Mouse (Mus musculus): ENCODE data around the gene Cyp2u1. TPM values are rescaled to one million over a fixed set of nuclear protein-coding genes. Genes with fewer than 3 reads are reported as not detected.
A peak's percentile ranks its signal among the peaks of the same experiment; 100 is the strongest.

The Cyp2u1 gene
- polyA plus RNA-seq, 1 experiment from 2014 or later: 1.9 TPM

DNA sequence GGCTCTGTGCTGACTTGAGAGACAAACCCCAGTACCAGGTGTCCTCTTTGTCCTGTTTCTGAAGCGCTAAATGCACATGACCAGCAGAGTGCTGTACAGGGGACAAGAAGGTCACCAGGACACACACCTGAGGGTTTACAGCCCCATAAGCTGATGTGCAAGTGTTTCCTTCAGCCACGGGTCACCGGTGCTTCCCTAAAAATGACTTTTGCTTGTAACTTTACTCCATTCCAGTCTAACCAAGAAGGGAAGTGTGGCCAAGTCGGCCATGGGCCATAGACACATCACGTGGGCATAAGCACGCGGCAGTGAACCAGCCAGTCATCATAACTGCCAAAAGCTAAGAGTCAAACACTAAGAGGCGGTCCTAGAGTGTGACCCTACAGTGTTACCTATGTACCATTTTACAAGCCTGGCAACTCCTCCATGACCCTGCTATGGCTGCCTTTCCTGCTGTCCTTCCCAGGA lies 56.4 kb downstream of the Cyp2u1 start:
- Histone ChIP-seq H3K36me3 (ENCODE audit: control insufficient read depth, insufficient read depth, low read length) (peaks cover 17% of the 10 kb centered on the region), H3K4me1 (replicated peaks; ENCODE audit: control insufficient read depth, insufficient read depth) (no peaks in the 10 kb centered on the region), H3K9ac (ENCODE audit: low read length) (no peak overlapping the region), H3K4me3 (ENCODE audit: low read depth, low read length) (no peak overlapping the region), H3K4me2 (replicated peaks; ENCODE audit: low read depth) (no peak overlapping the region), H3K27ac (replicated peaks) (no peak overlapping the region), H3K9me3 (ENCODE audit: control insufficient read depth, low read length) (no peaks in the 10 kb centered on the region), H3K27me3 (ENCODE audit: control insufficient read depth, insufficient read depth, low read length) (no peaks in the 10 kb centered on the region)
- ATAC-seq (ENCODE audit: low FRiP score, low TSS enrichment): no peak
- no peak for DNase-seq (ENCODE audit: low spot score)
- TF ChIP-seq CTCF (IDR thresholded peaks at IDR 0.05; ENCODE audit: low read depth) (no peak), EP300 (optimal IDR thresholded peaks at IDR 0.05) (no peak)
- 92% methylated on average over 8 of the region's 8 CpGs for WGBS

DNA sequence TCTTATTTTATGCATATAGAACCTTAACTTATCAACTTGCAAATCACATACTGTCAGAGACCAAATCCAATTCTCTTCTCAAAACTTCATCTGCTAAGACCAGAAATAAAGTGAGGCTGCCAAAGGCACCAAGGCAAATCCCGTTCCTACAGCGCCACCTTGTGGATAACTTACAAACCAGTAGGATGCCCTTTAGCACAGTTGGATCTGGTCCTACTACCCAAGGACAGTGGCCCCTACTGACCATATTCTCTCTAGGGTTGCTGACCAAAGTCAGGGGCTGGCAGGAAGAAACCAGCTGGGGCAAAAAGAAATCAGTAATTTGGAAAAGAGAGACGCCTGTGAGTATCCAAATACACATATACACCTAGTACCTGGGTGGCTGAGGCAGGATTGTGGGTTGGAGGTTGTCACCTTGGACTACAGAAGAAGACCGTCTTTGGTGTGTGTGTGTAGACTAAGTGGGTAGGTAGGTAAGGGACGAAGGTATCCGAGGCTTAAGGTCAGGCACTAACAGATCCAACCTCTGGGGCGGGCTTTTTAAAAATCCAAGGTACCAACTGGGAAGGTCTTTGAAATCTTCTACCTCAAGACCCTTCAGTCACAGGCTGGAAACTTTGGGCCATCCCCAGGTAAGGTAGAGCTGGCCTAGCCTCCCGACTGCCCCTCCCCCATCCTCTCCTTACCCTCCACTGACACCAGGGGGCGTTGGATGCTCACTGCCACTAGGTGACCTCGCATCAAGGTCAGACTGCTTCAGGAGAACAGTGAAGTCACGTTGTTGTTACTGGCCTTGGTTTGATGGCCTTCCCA lies 57.1 kb downstream of the Cyp2u1 start:
- DNase-seq (ENCODE audit: low spot score) (peak; percentile 69), ATAC-seq (ENCODE audit: low FRiP score, low TSS enrichment) (peak; percentile 51)
- Histone ChIP-seq H3K9me3 (ENCODE audit: control insufficient read depth, low read length) (no peaks in the 10 kb centered on the region), H3K27ac (replicated peaks) (no peak overlapping the region), H3K36me3 (ENCODE audit: control insufficient read depth, insufficient read depth, low read length) (peaks cover 17% of the 10 kb centered on the region), H3K4me1 (replicated peaks; ENCODE audit: control insufficient read depth, insufficient read depth) (no peaks in the 10 kb centered on the region), H3K9ac (ENCODE audit: low read length) (no peak overlapping the region), H3K27me3 (ENCODE audit: control insufficient read depth, insufficient read depth, low read length) (no peaks in the 10 kb centered on the region), H3K4me3 (ENCODE audit: low read depth, low read length) (no peak overlapping the region), H3K4me2 (replicated peaks; ENCODE audit: low read depth) (no peak overlapping the region)
- WGBS: 57% methylated on average over 11 of the region's 11 CpGs
- peak; percentile 92 for TF ChIP-seq CTCF (IDR thresholded peaks at IDR 0.05; ENCODE audit: low read depth)
- TF ChIP-seq EP300 (optimal IDR thresholded peaks at IDR 0.05): no peak

Other genes starting within 250 kb of the Cyp2u1 start
- 0.50 and 0.74 TPM in 2 replicates for gene Lef1, start 192.8 kb downstream of the Cyp2u1 start, polyA plus RNA-seq (2015; fragmentation: Nextera tagmentation; extraction: Ambion mirVana)
- 172 and 176 TPM in 2 replicates for gene Hadh, start 31.1 kb downstream of the Cyp2u1 start, polyA plus RNA-seq (2015; fragmentation: Nextera tagmentation; extraction: Ambion mirVana)
- gene Sgms2, start 188.2 kb upstream of the Cyp2u1 start, polyA plus RNA-seq (2015; fragmentation: Nextera tagmentation; extraction: Ambion mirVana): 9.1 and 10.8 TPM in 2 replicates

Data from stomach, postnatal 0 days (tissue).